Mouse (Mus musculus) embryonic facial prominence, embryonic 15.5 days (tissue): ENCODE measurements around the gene Cdx4. TPM values are rescaled to one million over a fixed set of nuclear protein-coding genes. Genes with fewer than 3 reads are reported as not detected.

ENCODE experiments used
- polyA plus RNA-seq: library from polyadenylated mRNA; unstranded; fragments of >200 nt; fragmentation: Nextera tagmentation; extraction: Ambion mirVana; gene quantifications from 2 replicates; pipeline ENCODE4 v1.2.1, GENCODE M21; 2015

Gene Cdx4
- polyA plus RNA-seq, 1 experiment from 2014 or later, result not detected

Other genes starting within 250 kb of the Cdx4 start
- gene Nap1l2, start 134.8 kb upstream of the Cdx4 start, polyA plus RNA-seq, result 1.4 and 1.6 TPM in 2 replicates
- gene Chic1, start 35.1 kb downstream of the Cdx4 start, polyA plus RNA-seq, result 2.3 and 2.5 TPM in 2 replicates
- 0.21 and 0.28 TPM in 2 replicates for gene Tsx, start 93.1 kb downstream of the Cdx4 start, polyA plus RNA-seq
- not detected in 2 replicates for gene Gm26992, start 100.6 kb downstream of the Cdx4 start, polyA plus RNA-seq